ENCODE assay signal across 26 mouse cellular contexts in genomic region chr19:10521926-10522325, GRCm38 (mm10). TPM values are rescaled to one million over a fixed set of nuclear protein-coding genes. Genes with fewer than 3 reads are reported as not detected.
"Had no signal": no experiment of that assay in that cellular context is flagged by ENCODE, and none has a peak within 500 bp of the region (broad histone marks: within the 10 kb centered on the region; RNA-seq: fewer than 3 reads in every experiment).

No protein-coding gene starts in this region.

- DNase-seq: gastrocnemius, postnatal 14 days; gastrocnemius, postnatal 36 days; heart, adult 11 months; heart, adult 2 months; heart, postnatal 14 days; heart, postnatal 36 days; kidney, adult 18-20 months; kidney, adult 8-10 months; kidney, postnatal 10 days; kidney, postnatal 25 days; kidney, postnatal 4 days had no signal

- H3K9me3 ChIP-seq: heart, embryonic 13.5 days; heart, embryonic 15.5 days; hindbrain, embryonic 13.5 days; hindbrain, embryonic 15.5 days; limb, embryonic 10.5 days; limb, embryonic 12.5 days had no signal

- H3K27ac ChIP-seq: heart, adult 2 months; heart, embryonic 13.5 days; heart, embryonic 15.5 days; hindbrain, embryonic 13.5 days; hindbrain, embryonic 15.5 days; hindbrain, postnatal 0 days; layer of hippocampus, adult 2 months; left cerebral cortex, adult 2 months; limb, embryonic 10.5 days; limb, embryonic 12.5 days had no signal

- ATAC-seq: hindbrain, postnatal 0 days; intestine, postnatal 0 days had no signal

- H3K4me2 ChIP-seq: heart, embryonic 11.5 days; heart, embryonic 13.5 days; heart, embryonic 15.5 days; hindbrain, embryonic 13.5 days; hindbrain, embryonic 15.5 days; limb, embryonic 12.5 days had no signal

- H3K4me3 ChIP-seq: heart, adult 2 months; heart, embryonic 13.5 days; heart, embryonic 15.5 days; hindbrain, embryonic 13.5 days; hindbrain, embryonic 15.5 days; layer of hippocampus, adult 2 months; left cerebral cortex, adult 2 months; limb, embryonic 10.5 days; limb, embryonic 12.5 days had no signal

- H3K27me3 ChIP-seq: heart, embryonic 13.5 days; heart, embryonic 15.5 days; hindbrain, embryonic 13.5 days; hindbrain, embryonic 15.5 days; limb, embryonic 12.5 days had no signal

- H3K9ac ChIP-seq: heart, embryonic 13.5 days; heart, embryonic 15.5 days; hindbrain, embryonic 13.5 days; hindbrain, embryonic 15.5 days; limb, embryonic 12.5 days had no signal

RNA-seq across cellular contexts. Expression of gene Ppp1r32, which starts 39.2 kb away (rescaled TPM):
- total RNA-seq: hematopoietic stem cell, adult 5-6 weeks; liver, adult 2 months had no signal
- polyA plus RNA-seq: heart, embryonic 11.5 days; heart, embryonic 15.5 days; kidney, embryonic 14.5 days; kidney, embryonic 16.5 days; limb, embryonic 10.5 days; limb, embryonic 12.5 days had no signal
